Mouse (Mus musculus): ENCODE data around the gene Hk3. TPM values are rescaled to one million over a fixed set of nuclear protein-coding genes. Genes with fewer than 3 reads are reported as not detected.

Gene Hk3
- polyA plus RNA-seq, 1 experiment from 2014 or later = 0.58 TPM

- Histone ChIP-seq H3K4me1 (peaks cover 43% of the 10 kb centered on the region), H3K27me3 (ENCODE audit: poor library complexity, severe bottlenecking) (peaks cover 27% of the 10 kb centered on the region), H3K9me3 (no peaks in the 10 kb centered on the region), H3K4me3 (no peak overlapping the region), H3K27ac (no peak overlapping the region), H3K36me3 (replicated peaks) (no peaks in the 10 kb centered on the region)
- WGBS = 92% methylated on average over 12 of the region's 12 CpGs
- DNase-seq (ENCODE audit: extremely low spot score, low spot score) = no peak
These were observed 3.9 kb downstream of the Hk3 start for GRCm38 (mm10) chr13:55017154-55017897.

- no peak for DNase-seq (ENCODE audit: extremely low spot score, low spot score)
- no peak overlapping the region for H3K4me3 ChIP-seq
- peaks cover 56% of the 10 kb centered on the region for H3K27me3 ChIP-seq (ENCODE audit: poor library complexity, severe bottlenecking)
- no peaks in the 10 kb centered on the region for H3K9me3 ChIP-seq
- peak overlapping the region; percentile 48 for H3K27ac ChIP-seq
- H3K4me1 ChIP-seq = peaks cover 47% of the 10 kb centered on the region
- no peaks in the 10 kb centered on the region for H3K36me3 ChIP-seq (replicated peaks)
- WGBS = 68% methylated on average over 9 of the region's 9 CpGs
These were observed 6.7 kb downstream of the Hk3 start for GRCm38 (mm10) chr13:55014451-55014850.

DNA sequence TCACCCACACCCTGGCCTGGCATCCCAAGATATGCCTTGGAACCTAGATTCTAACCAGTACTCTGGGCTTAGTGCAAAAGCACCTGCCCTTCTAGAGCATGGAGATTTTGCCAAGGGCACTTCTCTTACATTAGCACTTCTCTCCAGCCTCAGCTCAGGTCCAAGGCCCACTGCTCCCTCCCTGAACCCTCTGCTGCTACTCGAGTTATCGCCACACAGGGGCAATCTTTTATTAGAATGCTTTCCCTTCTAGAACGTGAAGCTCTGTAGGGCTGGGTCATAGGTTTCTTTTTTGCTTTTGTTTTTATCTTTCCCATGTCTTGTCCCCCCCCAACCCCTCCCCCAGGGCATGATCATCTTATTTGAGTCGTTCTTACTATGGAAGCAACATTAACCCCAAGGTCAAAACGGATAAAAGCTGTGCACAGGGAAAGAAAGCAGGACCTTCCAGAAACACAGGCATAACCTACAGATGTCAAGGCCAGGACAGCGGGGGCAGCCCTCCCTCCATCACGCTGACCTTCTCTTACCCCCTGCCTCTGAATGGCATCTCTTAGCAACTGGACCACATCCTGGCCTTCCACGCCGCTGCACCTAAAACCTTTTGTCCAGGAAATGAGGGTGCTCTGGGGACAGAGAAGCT, 7.4 kb downstream of the Hk3 start:
- WGBS = 24% methylated on average over 9 of the region's 9 CpGs
- Histone ChIP-seq H3K4me1 (peaks cover 51% of the 10 kb centered on the region), H3K27ac (peak overlapping the region; percentile 48), H3K27me3 (ENCODE audit: poor library complexity, severe bottlenecking) (peaks cover 60% of the 10 kb centered on the region), H3K36me3 (replicated peaks) (no peaks in the 10 kb centered on the region), H3K4me3 (no peak overlapping the region), H3K9me3 (no peaks in the 10 kb centered on the region)
- no peak for DNase-seq (ENCODE audit: extremely low spot score, low spot score)

GRCm38 (mm10) chr13:55011981-55012478, 9.2 kb downstream of the Hk3 start:
- Histone ChIP-seq H3K4me3 (peak overlapping the region; percentile 27), H3K27ac (peak overlapping the region; percentile 57), H3K36me3 (replicated peaks) (no peaks in the 10 kb centered on the region), H3K27me3 (ENCODE audit: poor library complexity, severe bottlenecking) (peaks cover 65% of the 10 kb centered on the region), H3K9me3 (no peaks in the 10 kb centered on the region), H3K4me1 (peaks cover 62% of the 10 kb centered on the region)
- no peak for DNase-seq (ENCODE audit: extremely low spot score, low spot score)
- 7% methylated on average over 14 of the region's 14 CpGs for whole genome bisulfite sequencing

DNA sequence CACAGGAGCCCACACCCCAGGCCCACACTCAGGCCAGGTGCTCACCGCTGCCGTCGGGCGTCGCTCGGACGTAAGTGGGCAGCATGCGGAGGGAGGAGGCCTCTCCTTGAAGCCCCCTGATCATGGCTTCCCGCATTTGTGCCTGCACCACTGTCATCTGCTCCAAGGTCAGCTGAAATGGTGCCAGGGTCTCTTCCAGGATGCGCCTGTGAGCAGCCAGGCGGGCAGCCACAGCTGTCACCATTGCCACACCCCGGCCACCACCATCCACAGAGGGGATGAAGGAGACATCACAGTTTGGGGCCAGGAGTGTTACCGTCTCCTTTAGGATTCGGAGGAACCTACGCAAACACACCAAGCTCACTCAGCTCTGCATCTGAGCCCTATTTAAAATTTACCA, 10.1 kb downstream of the Hk3 start:
- 93% methylated on average over 15 of the region's 15 CpGs for WGBS
- Histone ChIP-seq H3K27me3 (ENCODE audit: poor library complexity, severe bottlenecking) (peaks cover 74% of the 10 kb centered on the region), H3K4me1 (peaks cover 57% of the 10 kb centered on the region), H3K36me3 (replicated peaks) (no peaks in the 10 kb centered on the region), H3K4me3 (no peak overlapping the region), H3K9me3 (no peaks in the 10 kb centered on the region), H3K27ac (0 out of 2 replicates have a peak overlapping the region, but pooled peaks have one; percentile 20)
- DNase-seq (ENCODE audit: extremely low spot score, low spot score) = no peak

- Histone ChIP-seq H3K4me3 (no peak overlapping the region), H3K36me3 (replicated peaks) (no peaks in the 10 kb centered on the region), H3K9me3 (no peaks in the 10 kb centered on the region), H3K27ac (no peak overlapping the region), H3K27me3 (ENCODE audit: poor library complexity, severe bottlenecking) (peaks cover 85% of the 10 kb centered on the region), H3K4me1 (peaks cover 56% of the 10 kb centered on the region)
- DNase-seq (ENCODE audit: extremely low spot score, low spot score) = peak; percentile 40
- WGBS = 48% methylated on average over 6 of the region's 6 CpGs
These were observed 12.6 kb downstream of the Hk3 start for GRCm38 (mm10) chr13:55008589-55008988.

GRCm38 (mm10) chr13:55006415-55006742, 14.8 kb downstream of the Hk3 start:
- H3K36me3 ChIP-seq (replicated peaks) = peaks cover 3% of the 10 kb centered on the region; the same call in 1 of the 2 replicates
- H3K27me3 ChIP-seq (ENCODE audit: poor library complexity, severe bottlenecking) = peaks cover 85% of the 10 kb centered on the region
- no peaks in the 10 kb centered on the region for H3K9me3 ChIP-seq
- peaks cover 40% of the 10 kb centered on the region for H3K4me1 ChIP-seq
- H3K4me3 ChIP-seq = no peak overlapping the region
- 96% methylated on average over 7 of the region's 7 CpGs for WGBS
- no peak overlapping the region for H3K27ac ChIP-seq
- no peak for DNase-seq (ENCODE audit: extremely low spot score, low spot score)

GRCm38 (mm10) chr13:55005691-55006414, 15.3 kb downstream of the Hk3 start:
- Histone ChIP-seq H3K4me3 (no peak overlapping the region), H3K36me3 (replicated peaks) (peaks cover 3% of the 10 kb centered on the region; the same call in 1 of the 2 replicates), H3K4me1 (peaks cover 43% of the 10 kb centered on the region), H3K27me3 (ENCODE audit: poor library complexity, severe bottlenecking) (peaks cover 85% of the 10 kb centered on the region), H3K27ac (no peak overlapping the region), H3K9me3 (no peaks in the 10 kb centered on the region)
- no peak for DNase-seq (ENCODE audit: extremely low spot score, low spot score)
- 83% methylated on average over 31 of the region's 31 CpGs for WGBS

- Histone ChIP-seq H3K9me3 (no peaks in the 10 kb centered on the region), H3K27ac (no peak overlapping the region), H3K4me1 (peaks cover 46% of the 10 kb centered on the region), H3K36me3 (replicated peaks) (peaks cover 6% of the 10 kb centered on the region; the same call in 1 of the 2 replicates), H3K4me3 (no peak overlapping the region), H3K27me3 (ENCODE audit: poor library complexity, severe bottlenecking) (peaks cover 85% of the 10 kb centered on the region)
- WGBS = 68% methylated on average over 11 of the region's 11 CpGs
- DNase-seq (ENCODE audit: extremely low spot score, low spot score) = no peak
These were observed 16.5 kb downstream of the Hk3 start for GRCm38 (mm10) chr13:55004646-55005045.

GRCm38 (mm10) chr13:55002090-55002489, 19.1 kb downstream of the Hk3 start:
- no peak for DNase-seq (ENCODE audit: extremely low spot score, low spot score)
- Histone ChIP-seq H3K36me3 (replicated peaks) (peaks cover 6% of the 10 kb centered on the region; the same call in 1 of the 2 replicates), H3K9me3 (no peaks in the 10 kb centered on the region), H3K4me3 (no peak overlapping the region), H3K27me3 (ENCODE audit: poor library complexity, severe bottlenecking) (peaks cover 100% of the 10 kb centered on the region), H3K4me1 (peaks cover 43% of the 10 kb centered on the region), H3K27ac (no peak overlapping the region)
- 85% methylated on average over 10 of the region's 10 CpGs for WGBS

DNA sequence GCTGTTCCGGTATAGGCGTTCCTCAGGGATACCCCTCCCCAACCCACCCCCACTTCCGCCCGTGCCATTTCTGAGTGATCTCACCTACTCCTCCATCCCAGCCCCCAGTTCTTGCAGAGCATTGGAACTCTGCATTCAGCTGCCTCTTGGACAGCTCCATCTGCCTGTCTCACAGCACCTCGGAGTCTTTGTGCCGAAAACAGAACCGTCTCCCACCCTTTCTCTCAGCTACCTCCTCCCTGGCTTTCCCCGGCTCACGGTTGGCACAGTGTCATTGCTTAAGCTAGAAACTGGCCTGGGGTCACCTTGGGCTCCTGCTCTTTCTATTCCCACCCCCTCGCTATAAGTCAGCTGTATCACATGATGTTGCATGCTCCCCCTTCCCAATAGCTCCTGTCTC, 20.8 kb downstream of the Hk3 start:
- H3K27me3 ChIP-seq (ENCODE audit: poor library complexity, severe bottlenecking) = peaks cover 100% of the 10 kb centered on the region

DNA sequence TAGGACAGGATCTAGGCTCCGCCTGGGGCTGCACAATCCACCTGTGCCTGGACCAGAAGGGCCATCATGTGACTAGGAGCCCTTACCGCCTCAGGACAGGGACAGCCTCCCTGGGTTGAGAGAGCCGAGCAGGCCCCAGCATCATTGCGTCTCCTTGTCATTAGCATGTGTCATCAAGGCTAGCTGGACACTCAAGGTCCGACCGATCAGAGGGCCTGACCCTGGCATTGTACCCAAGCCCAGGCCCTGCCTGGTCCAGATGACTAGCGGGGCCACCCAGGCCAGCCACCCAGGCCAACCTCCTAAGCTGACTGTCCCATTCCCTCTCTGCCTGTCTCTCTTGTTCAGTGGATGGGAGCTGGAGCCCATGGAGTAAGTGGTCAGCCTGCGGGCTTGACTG, 23.6 kb downstream of the Hk3 start:
- 88% methylated on average over 8 of the region's 8 CpGs for WGBS
- 0 out of 2 replicates have a peak, but pooled peaks cover 3% of the 10 kb centered on the region for H3K36me3 ChIP-seq (replicated peaks)
- H3K4me3 ChIP-seq = no peak overlapping the region
- H3K27me3 ChIP-seq (ENCODE audit: poor library complexity, severe bottlenecking) = peaks cover 93% of the 10 kb centered on the region
- no peaks in the 10 kb centered on the region for H3K9me3 ChIP-seq
- H3K4me1 ChIP-seq = peaks cover 69% of the 10 kb centered on the region
- no peak for DNase-seq (ENCODE audit: extremely low spot score, low spot score)
- peak overlapping the region; percentile 3 for H3K27ac ChIP-seq

More for the DNA sequence above, 20.8 kb downstream of the Hk3 start:
- H3K27ac ChIP-seq = no peak overlapping the region
- peaks cover 51% of the 10 kb centered on the region for H3K4me1 ChIP-seq
- no peak for DNase-seq (ENCODE audit: extremely low spot score, low spot score)
- no peak overlapping the region for H3K4me3 ChIP-seq
- H3K36me3 ChIP-seq (replicated peaks) = peaks cover 6% of the 10 kb centered on the region; the same call in 1 of the 2 replicates
- H3K9me3 ChIP-seq = no peaks in the 10 kb centered on the region
- 92% methylated on average over 10 of the region's 10 CpGs for WGBS

Measured in forebrain, embryonic 10.5 days (tissue).